Mouse (Mus musculus): ENCODE data around the gene Smyd1. TPM values are rescaled to one million over a fixed set of nuclear protein-coding genes. Genes with fewer than 3 reads are reported as not detected.
A peak's percentile ranks its signal among the peaks of the same experiment; 100 is the strongest.

Smyd1 gene
- polyA plus RNA-seq, 2 experiments: 19.1 to 26.3 TPM

GRCm38 (mm10) chr6:71298751-71299150, 23.3 kb downstream of the Smyd1 start:
- DNase-seq (ENCODE audit: low spot score) (peak; percentile 21), ATAC-seq (ENCODE audit: low FRiP score, low read depth) (no peak)
- Histone ChIP-seq H3K9me3 (ENCODE audit: control insufficient read depth, low read length) (no peaks in the 10 kb centered on the region), H3K36me3 (ENCODE audit: control insufficient read depth, insufficient read depth, low read length) (no peaks in the 10 kb centered on the region), H3K27me3 (ENCODE audit: control insufficient read depth, insufficient read depth, low read length) (no peaks in the 10 kb centered on the region), H3K4me1 (ENCODE audit: control insufficient read depth, insufficient read depth, low read length) (no peaks in the 10 kb centered on the region), H3K4me3 (replicated peaks; ENCODE audit: low read length) (no peak overlapping the region), H3K4me2 (replicated peaks; ENCODE audit: low read depth, low read length, severe bottlenecking) (no peak overlapping the region), H3K9ac (ENCODE audit: low read depth, low read length, severe bottlenecking) (no peak overlapping the region), H3K27ac (replicated peaks; ENCODE audit: low read depth, low read length) (no peak overlapping the region)
- WGBS: 33% methylated on average over 3 of the region's 3 CpGs
- no peak for TF ChIP-seq POLR2A (IDR thresholded peaks at IDR 0.05; ENCODE audit: borderline replicate concordance, extremely low read depth, insufficient read depth, insufficient read length)

GRCm38 (mm10) chr6:71298051-71298450, 24.0 kb downstream of the Smyd1 start:
- TF ChIP-seq POLR2A (IDR thresholded peaks at IDR 0.05; ENCODE audit: borderline replicate concordance, extremely low read depth, insufficient read depth, insufficient read length): no peak
- 71% methylated on average over 2 of the region's 2 CpGs for WGBS
- H3K27me3 ChIP-seq (ENCODE audit: control insufficient read depth, insufficient read depth, low read length): no peaks in the 10 kb centered on the region

GRCm38 (mm10) chr6:71295303-71295702, 26.7 kb downstream of the Smyd1 start:
- Histone ChIP-seq H3K27ac (replicated peaks; ENCODE audit: low read depth, low read length) (no peak overlapping the region), H3K4me1 (ENCODE audit: control insufficient read depth, insufficient read depth, low read length) (no peaks in the 10 kb centered on the region), H3K4me3 (replicated peaks; ENCODE audit: low read length) (no peak overlapping the region), H3K9ac (ENCODE audit: low read depth, low read length, severe bottlenecking) (no peak overlapping the region), H3K4me2 (replicated peaks; ENCODE audit: low read depth, low read length, severe bottlenecking) (no peak overlapping the region), H3K27me3 (ENCODE audit: control insufficient read depth, insufficient read depth, low read length) (no peaks in the 10 kb centered on the region), H3K36me3 (ENCODE audit: control insufficient read depth, insufficient read depth, low read length) (no peaks in the 10 kb centered on the region), H3K9me3 (ENCODE audit: control insufficient read depth, low read length) (no peaks in the 10 kb centered on the region)
- 75% methylated on average over 6 of the region's 6 CpGs for WGBS
- ATAC-seq (ENCODE audit: low FRiP score, low read depth) (no peak), DNase-seq (ENCODE audit: low spot score) (no peak)
- no peak for TF ChIP-seq POLR2A (IDR thresholded peaks at IDR 0.05; ENCODE audit: borderline replicate concordance, extremely low read depth, insufficient read depth, insufficient read length)

More at GRCm38 (mm10) chr6:71298051-71298450, 24.0 kb downstream of the Smyd1 start:
- Histone ChIP-seq H3K4me3 (replicated peaks; ENCODE audit: low read length) (no peak overlapping the region), H3K9ac (ENCODE audit: low read depth, low read length, severe bottlenecking) (no peak overlapping the region), H3K9me3 (ENCODE audit: control insufficient read depth, low read length) (no peaks in the 10 kb centered on the region), H3K27ac (replicated peaks; ENCODE audit: low read depth, low read length) (no peak overlapping the region), H3K4me2 (replicated peaks; ENCODE audit: low read depth, low read length, severe bottlenecking) (no peak overlapping the region), H3K36me3 (ENCODE audit: control insufficient read depth, insufficient read depth, low read length) (no peaks in the 10 kb centered on the region), H3K4me1 (ENCODE audit: control insufficient read depth, insufficient read depth, low read length) (no peaks in the 10 kb centered on the region)
- DNase-seq (ENCODE audit: low spot score) (no peak), ATAC-seq (ENCODE audit: low FRiP score, low read depth) (no peak)

- Histone ChIP-seq H3K4me3 (replicated peaks; ENCODE audit: low read length) (no peak overlapping the region), H3K27me3 (ENCODE audit: control insufficient read depth, insufficient read depth, low read length) (no peaks in the 10 kb centered on the region), H3K9ac (ENCODE audit: low read depth, low read length, severe bottlenecking) (no peak overlapping the region), H3K4me1 (ENCODE audit: control insufficient read depth, insufficient read depth, low read length) (no peaks in the 10 kb centered on the region), H3K4me2 (replicated peaks; ENCODE audit: low read depth, low read length, severe bottlenecking) (no peak overlapping the region), H3K36me3 (ENCODE audit: control insufficient read depth, insufficient read depth, low read length) (no peaks in the 10 kb centered on the region), H3K9me3 (ENCODE audit: control insufficient read depth, low read length) (no peaks in the 10 kb centered on the region), H3K27ac (replicated peaks; ENCODE audit: low read depth, low read length) (no peak overlapping the region)
- WGBS: 92% methylated on average over 14 of the region's 14 CpGs
- no peak for DNase-seq (ENCODE audit: low spot score)
- no peak for TF ChIP-seq POLR2A (IDR thresholded peaks at IDR 0.05; ENCODE audit: borderline replicate concordance, extremely low read depth, insufficient read depth, insufficient read length)
- ATAC-seq (ENCODE audit: low FRiP score, low read depth): no peak
Measured at GRCm38 (mm10) chr6:71293509-71293908, 28.5 kb downstream of the Smyd1 start.

GRCm38 (mm10) chr6:71279418-71279817, 42.6 kb downstream of the Smyd1 start:
- H3K4me1 ChIP-seq (ENCODE audit: control insufficient read depth, insufficient read depth, low read length): no peaks in the 10 kb centered on the region
- H3K36me3 ChIP-seq (ENCODE audit: control insufficient read depth, insufficient read depth, low read length): peaks cover 6% of the 10 kb centered on the region
- H3K27me3 ChIP-seq (ENCODE audit: control insufficient read depth, insufficient read depth, low read length): no peaks in the 10 kb centered on the region
- H3K4me3 ChIP-seq (replicated peaks; ENCODE audit: low read length): no peak overlapping the region
- ATAC-seq (ENCODE audit: low FRiP score, low read depth) (no peak), DNase-seq (ENCODE audit: low spot score) (no peak)
- no peak overlapping the region for H3K27ac ChIP-seq (replicated peaks; ENCODE audit: low read depth, low read length)
- no peak for TF ChIP-seq POLR2A (IDR thresholded peaks at IDR 0.05; ENCODE audit: borderline replicate concordance, extremely low read depth, insufficient read depth, insufficient read length)
- no peaks in the 10 kb centered on the region for H3K9me3 ChIP-seq (ENCODE audit: control insufficient read depth, low read length)
- WGBS: 66% methylated on average over 1 of the region's 1 CpGs
- no peak overlapping the region for H3K4me2 ChIP-seq (replicated peaks; ENCODE audit: low read depth, low read length, severe bottlenecking)
- no peak overlapping the region for H3K9ac ChIP-seq (ENCODE audit: low read depth, low read length, severe bottlenecking)

- Histone ChIP-seq H3K27me3 (ENCODE audit: control insufficient read depth, insufficient read depth, low read length) (no peaks in the 10 kb centered on the region), H3K27ac (replicated peaks; ENCODE audit: low read depth, low read length) (no peak overlapping the region), H3K36me3 (ENCODE audit: control insufficient read depth, insufficient read depth, low read length) (no peaks in the 10 kb centered on the region), H3K4me2 (replicated peaks; ENCODE audit: low read depth, low read length, severe bottlenecking) (no peak overlapping the region), H3K9me3 (ENCODE audit: control insufficient read depth, low read length) (no peaks in the 10 kb centered on the region), H3K4me1 (ENCODE audit: control insufficient read depth, insufficient read depth, low read length) (peaks cover 5% of the 10 kb centered on the region; the same call in 1 of the 2 replicates), H3K4me3 (replicated peaks; ENCODE audit: low read length) (no peak overlapping the region), H3K9ac (ENCODE audit: low read depth, low read length, severe bottlenecking) (no peak overlapping the region)
- TF ChIP-seq POLR2A (IDR thresholded peaks at IDR 0.05; ENCODE audit: borderline replicate concordance, extremely low read depth, insufficient read depth, insufficient read length): no peak
- DNase-seq (ENCODE audit: low spot score) (no peak), ATAC-seq (ENCODE audit: low FRiP score, low read depth) (no peak)
- WGBS: 91% methylated on average over 1 of the region's 1 CpGs
Measured at GRCm38 (mm10) chr6:71274621-71275020, 47.4 kb downstream of the Smyd1 start.

Data from limb, embryonic 14.5 days (tissue).